Mouse (Mus musculus) kidney, adult 9 months (tissue): Measurements from ENCODE around the gene S100a4.

Experiments
- DNase-seq: peaks from one replicate; pipeline ENCODE4 v3.0.0; 2022

The S100a4 gene

DNA sequence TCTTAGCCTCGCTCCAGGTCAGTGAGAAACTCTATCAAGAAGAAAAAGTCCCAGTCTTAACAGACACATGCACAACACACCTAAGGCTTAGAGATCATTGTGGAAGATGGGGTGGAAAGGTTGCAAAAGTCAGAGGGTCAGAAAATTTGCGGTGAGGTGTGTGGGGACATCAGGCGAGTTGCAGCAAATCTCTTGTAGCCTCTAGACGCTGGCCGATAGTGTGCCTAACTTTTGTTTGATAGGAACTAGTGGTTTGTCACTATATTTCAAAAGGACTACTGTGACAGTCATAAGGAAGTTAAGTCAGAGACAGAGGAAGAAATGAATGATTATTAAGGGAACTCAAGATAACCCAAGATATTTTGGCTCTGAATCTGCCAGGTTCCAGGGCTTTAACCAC, 23.8 kb downstream of the S100a4 start:
- DNase-seq, result no peak

DNA sequence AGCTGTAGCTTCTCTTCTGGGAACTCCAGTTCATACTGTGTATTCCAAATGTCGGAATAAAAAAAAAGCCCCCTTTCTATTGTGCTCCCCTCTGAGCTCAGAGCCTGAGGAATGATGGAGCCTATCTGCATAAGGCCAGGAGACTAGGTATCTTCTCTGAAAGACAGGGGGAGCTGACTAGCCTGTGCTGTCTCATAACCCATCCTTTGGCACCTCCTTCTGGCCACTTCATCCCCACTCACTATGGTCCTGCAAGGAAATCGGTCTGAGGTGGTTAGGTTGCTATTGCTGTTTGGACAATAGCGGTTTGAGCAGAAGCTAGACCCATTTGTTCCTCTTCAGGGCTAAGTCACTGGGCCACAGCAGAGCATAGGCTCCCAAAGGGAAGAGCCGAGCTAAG, 24.2 kb downstream of the S100a4 start:
- DNase-seq, result peak; percentile 32

DNA sequence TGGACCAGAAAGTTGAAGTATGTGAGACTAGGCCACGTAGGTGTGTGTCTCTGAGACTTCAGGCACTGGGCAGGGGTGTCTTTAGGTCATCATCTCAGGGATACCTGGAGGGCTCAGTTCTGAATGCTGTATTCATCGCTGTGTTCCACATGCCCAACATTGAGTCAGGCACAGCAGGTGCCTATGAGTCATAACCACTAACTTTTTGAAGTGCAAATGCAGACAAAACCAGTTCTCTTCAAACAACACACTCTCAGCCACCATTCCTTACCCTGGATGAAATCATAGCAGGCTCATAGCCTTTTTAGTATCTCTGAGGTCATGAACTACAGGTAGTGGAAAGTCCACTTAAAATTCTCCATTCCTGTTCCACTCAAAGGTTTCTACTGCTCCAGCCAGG, 25.7 kb downstream of the S100a4 start:
- no peak for DNase-seq

- no peak for DNase-seq
Observed at GRCm38 (mm10) chr3:90631984-90632383, 28.4 kb downstream of the S100a4 start.

- no peak for DNase-seq
Observed at GRCm38 (mm10) chr3:90638511-90639275, 35.1 kb downstream of the S100a4 start.

DNA sequence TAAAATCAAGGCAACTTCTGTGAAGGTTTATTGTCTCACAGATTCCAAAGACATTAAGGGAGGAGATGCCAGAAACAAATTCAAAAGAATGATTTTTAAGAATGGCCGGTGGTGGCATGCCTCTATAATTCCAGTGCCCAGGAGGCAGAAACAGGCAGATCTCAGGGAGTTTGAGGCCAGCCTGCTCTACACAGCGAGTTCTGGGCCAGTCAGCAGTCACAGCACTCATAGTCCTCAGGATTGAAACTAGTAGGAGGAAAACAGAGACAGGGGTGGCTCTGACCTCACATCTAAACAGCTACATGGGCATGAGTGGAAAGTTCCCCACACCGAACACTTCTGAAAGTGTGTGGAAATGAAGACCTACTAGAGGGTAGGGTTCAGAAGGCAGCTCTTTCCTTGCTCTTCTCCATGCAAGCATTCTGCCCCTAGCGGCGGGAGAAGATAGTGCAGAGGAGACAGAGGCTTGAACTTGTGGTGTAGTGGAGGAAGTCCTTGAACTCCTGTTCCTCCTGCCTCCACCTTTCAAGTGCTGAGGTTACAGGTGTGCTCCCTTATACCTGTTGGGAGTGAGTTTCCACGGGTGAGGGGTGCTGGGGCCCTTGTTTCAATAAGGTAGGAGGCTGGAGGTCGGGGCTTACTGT, 36.1 kb downstream of the S100a4 start:
- peak; percentile 33 for DNase-seq

- no peak for DNase-seq
Observed at GRCm38 (mm10) chr3:90640981-90641380, 37.4 kb downstream of the S100a4 start.

DNA sequence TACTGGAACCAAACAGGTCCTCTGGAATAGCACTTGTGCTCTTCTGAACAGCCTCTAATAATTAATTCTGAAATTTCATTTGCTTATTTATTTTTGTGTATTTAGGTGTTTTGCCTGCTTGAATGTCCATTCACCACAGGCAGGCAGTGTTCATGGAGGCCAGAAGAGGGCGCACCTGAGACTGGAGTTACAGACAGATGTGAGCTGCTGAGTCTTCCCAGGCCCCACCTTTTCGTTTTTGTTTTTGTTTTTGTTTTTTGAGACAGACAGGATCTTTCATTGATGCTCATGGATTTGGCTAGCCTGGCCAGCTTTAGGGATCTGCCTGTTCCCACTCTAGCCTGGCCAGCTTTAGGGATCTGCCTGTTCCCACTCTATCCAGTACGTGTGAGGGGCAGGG, 40.6 kb downstream of the S100a4 start:
- peak; percentile 69 for DNase-seq

GRCm38 (mm10) chr3:90647291-90647690, 43.7 kb downstream of the S100a4 start:
- DNase-seq, result no peak

DNA sequence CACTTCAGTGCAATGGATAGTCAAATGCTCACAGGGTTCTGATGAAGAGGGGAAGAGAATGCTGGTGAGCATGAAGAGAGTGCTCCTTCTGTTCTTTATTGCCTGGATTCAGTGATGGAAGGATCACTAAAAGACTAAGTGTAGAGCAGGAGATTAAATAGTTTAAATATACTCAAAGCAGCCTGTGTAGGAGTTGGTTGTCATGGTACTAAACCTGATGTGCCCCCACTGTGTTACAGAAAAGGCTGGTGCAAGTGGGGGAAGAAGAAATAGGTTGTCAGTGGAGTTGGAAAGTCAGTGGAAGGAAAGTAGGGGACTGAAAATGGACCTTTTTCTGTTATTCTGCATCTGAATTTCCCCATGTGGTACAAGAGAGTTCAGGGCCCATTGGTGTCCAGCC, 45.4 kb downstream of the S100a4 start:
- no peak for DNase-seq

DNA sequence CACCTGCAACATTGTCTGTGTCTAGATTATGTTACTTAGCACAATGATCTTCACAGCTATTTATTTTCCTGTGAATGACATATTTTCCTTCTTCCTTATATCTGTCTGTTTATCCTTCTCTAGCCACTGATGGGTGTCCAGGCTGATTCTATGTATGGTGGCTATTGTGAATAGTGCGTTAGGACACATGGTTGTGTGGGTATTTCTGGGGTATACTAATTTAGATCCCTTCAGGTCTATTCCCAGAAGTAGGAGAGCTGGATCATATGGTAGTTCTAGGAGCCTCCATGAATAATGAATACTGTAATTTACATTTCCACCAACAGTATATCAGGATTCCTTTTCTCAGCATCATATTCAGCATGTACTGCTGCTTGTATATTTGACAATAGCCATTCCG, 46.3 kb downstream of the S100a4 start:
- no peak for DNase-seq

- peak; percentile 70 for DNase-seq
Observed at GRCm38 (mm10) chr3:90652878-90653508, 49.4 kb downstream of the S100a4 start.

DNA sequence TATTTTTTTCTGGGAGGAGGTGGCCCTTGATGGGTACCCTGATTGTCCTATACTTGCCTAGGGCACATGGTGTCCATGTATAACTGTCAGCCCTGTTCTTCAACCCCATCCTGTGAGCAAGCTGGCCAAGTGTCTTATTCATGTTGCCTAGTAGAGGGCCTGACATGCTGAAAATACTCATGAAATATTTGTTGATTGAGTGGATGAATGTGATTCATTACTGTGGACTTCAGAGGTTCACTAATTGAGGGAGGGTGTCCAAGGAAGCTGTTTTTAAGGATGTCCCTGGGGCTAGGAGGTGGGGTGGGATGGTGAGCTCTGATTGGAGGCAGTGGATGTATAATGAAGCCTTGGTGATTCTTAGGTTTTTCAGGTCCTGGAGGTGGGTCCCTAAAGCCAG, 50.1 kb downstream of the S100a4 start, which contains the start of gene S100a7a:
Gene S100a7a (plus strand): TSS at position 301 of the 400 bp plus-strand sequence.
- DNase-seq, result no peak
